ENCODE assay signal across 8 mouse cellular contexts in the genomic region with DNA sequence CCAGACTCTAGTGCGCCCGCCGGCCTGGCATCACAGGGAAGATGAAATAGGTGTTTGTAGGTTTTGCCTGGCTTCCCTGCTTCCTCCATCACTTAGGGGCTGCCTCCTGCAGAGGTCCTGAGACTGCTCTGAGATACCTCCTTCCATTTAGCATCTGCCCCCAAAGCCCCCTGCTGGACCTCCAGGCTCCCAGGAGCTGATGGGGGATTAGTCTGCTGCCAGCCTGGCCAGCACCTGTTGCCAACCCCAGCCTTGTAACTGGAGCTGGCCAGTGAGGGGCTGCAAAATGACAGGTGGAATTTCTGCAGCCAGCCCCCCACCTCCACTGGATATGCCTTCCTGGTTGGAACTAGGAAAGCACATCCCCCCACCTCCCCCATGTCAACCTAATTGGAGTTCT. TPM values are rescaled to one million over a fixed set of nuclear protein-coding genes. Genes with fewer than 3 reads are reported as not detected.
DNase-seq lines count a peak whose midpoint lies in the region; ATAC-seq and TF ChIP-seq lines count a peak whose summit lies in the region.

No protein-coding gene starts in this region.

- H3K9ac ChIP-seq in intestine, embryonic 15.5 days: peak overlapping the region; percentile 0; the same call in 1 of the 2 replicates

- no peak for ATAC-seq in intestine, embryonic 15.5 days
- ATAC-seq in activated CD4-positive, CD25-positive, alpha-beta regulatory T cell, adult 4 months: no peak
- ATAC-seq in erythroid progenitor cell, adult 5-6 weeks (replicated peaks; ENCODE audit: low FRiP score, poor library complexity, severe bottlenecking): no peak

- peak overlapping the region; percentile 78 for H3K4me2 ChIP-seq in intestine, embryonic 15.5 days (replicated peaks)
- H3K4me2 ChIP-seq in myocyte (ENCODE audit: low read depth): peak overlapping the region; percentile 96

- H3K4me1 ChIP-seq in thymus, adult 2 months (replicated peaks; ENCODE audit: control insufficient read depth, insufficient read depth, low read length): peaks cover 87% of the 10 kb centered on the region
- H3K4me1 ChIP-seq in intestine, embryonic 15.5 days (replicated peaks): peaks cover 90% of the 10 kb centered on the region

- no peak for TF ChIP-seq CTCF in thymus, adult 2 months (IDR thresholded peaks at IDR 0.05; ENCODE audit: borderline replicate concordance, control insufficient read depth, extremely low read depth, insufficient read depth, low read length, poor library complexity)

- no peaks in the 10 kb centered on the region for H3K27me3 ChIP-seq in thymus, adult 2 months (ENCODE audit: control insufficient read depth, insufficient read depth, low read length)
- no peaks in the 10 kb centered on the region for H3K27me3 ChIP-seq in intestine, embryonic 15.5 days (replicated peaks)
- no peaks in the 10 kb centered on the region for H3K27me3 ChIP-seq in myocyte (ENCODE audit: control insufficient read depth, insufficient read depth, insufficient read length)

- no peak for TF ChIP-seq POLR2A in thymus, adult 2 months (IDR thresholded peaks at IDR 0.05; ENCODE audit: control insufficient read depth, extremely low read depth, insufficient read depth, low read length, poor library complexity)
- no peak for TF ChIP-seq POLR2A in myocyte (IDR thresholded peaks at IDR 0.05; ENCODE audit: insufficient read length, low read depth)

- no peaks in the 10 kb centered on the region for H3K9me3 ChIP-seq in intestine, embryonic 15.5 days

- peaks cover 62% of the 10 kb centered on the region for H3K79me2 ChIP-seq in myocyte (ENCODE audit: control insufficient read depth, insufficient read depth)

- 31% methylated on average over 3 of the region's 3 CpGs for WGBS in thymus, adult 2 months
- WGBS in intestine, embryonic 15.5 days: 25% methylated on average over 3 of the region's 3 CpGs

- no peaks in the 10 kb centered on the region for H3K36me3 ChIP-seq in thymus, adult 2 months (ENCODE audit: control insufficient read depth, insufficient read depth, low read length)
- H3K36me3 ChIP-seq in intestine, embryonic 15.5 days: no peaks in the 10 kb centered on the region
- no peaks in the 10 kb centered on the region for H3K36me3 ChIP-seq in myocyte (ENCODE audit: control insufficient read depth, insufficient read depth)

- no peak overlapping the region for H3ac ChIP-seq in myocyte (ENCODE audit: control insufficient read depth, insufficient read length)

- H3K4me3 ChIP-seq in thymus, adult 2 months (ENCODE audit: control insufficient read depth, insufficient read depth, low read length): peak overlapping the region; percentile 62; the same call in 1 of the 2 replicates
- peak overlapping the region; percentile 82 for H3K4me3 ChIP-seq in intestine, embryonic 15.5 days (replicated peaks)
- H3K4me3 ChIP-seq in myocyte: peak overlapping the region; percentile 73

- DNase-seq in cerebellum, adult 11-12 months: peak; percentile 69
- DNase-seq in cerebellum, adult 8-10 months: no peak
- no peak for DNase-seq in thymus, adult 2 months
- DNase-seq in thymus, postnatal 10 days (ENCODE audit: low spot score in 2 of 2): no peak

- H3K27ac ChIP-seq in thymus, adult 2 months (ENCODE audit: control insufficient read depth, insufficient read depth, low read length): peak overlapping the region; percentile 88; the same call in 1 of the 2 replicates
- peak overlapping the region; percentile 96 for H3K27ac ChIP-seq in intestine, embryonic 15.5 days

TF ChIP-seq in myocyte, 11 proteins besides CTCF, POLR2A, EP300 and RAD21:
- TF ChIP-seq USF1 (IDR thresholded peaks at IDR 0.05; ENCODE audit: low read depth) (no peak), SRF (IDR thresholded peaks at IDR 0.05; ENCODE audit: control insufficient read depth, insufficient read length, low read depth) (no peak), TCF3 (IDR thresholded peaks at IDR 0.05; ENCODE audit: insufficient read length, low read depth) (no peak), TCF12 (IDR thresholded peaks at IDR 0.05; ENCODE audit: insufficient read depth, poor library complexity, severe bottlenecking) (peak; percentile 81), CEBPB (IDR thresholded peaks at IDR 0.05; ENCODE audit: insufficient read depth, poor library complexity, severe bottlenecking) (no peak), MYOD1 (IDR thresholded peaks at IDR 0.05; ENCODE audit: control insufficient read depth in 1 of 3, insufficient read length in 2 of 3, low read depth in 2 of 3) (peak in 2 of 3 experiments; percentile 94 to 96), E2F4 (IDR thresholded peaks at IDR 0.05; ENCODE audit: insufficient read depth) (no peak), POLR2AphosphoS2 (IDR thresholded peaks at IDR 0.05; ENCODE audit: insufficient read length, low read depth) (no peak), REST (IDR thresholded peaks at IDR 0.05; ENCODE audit: insufficient read depth, insufficient read length) (no peak), MYOG (IDR thresholded peaks at IDR 0.05; ENCODE audit: control insufficient read depth in 1 of 3, insufficient read depth in 1 of 3, insufficient read length in 2 of 3, low read depth in 2 of 3) (peak in 2 of 3 experiments; percentile 86 to 94), MAX (IDR thresholded peaks at IDR 0.05; ENCODE audit: low read depth) (no peak)

RNA-seq across cellular contexts. Expression of a gene that starts 13.2 kb away (rescaled TPM):
- 63.5 and 74.1 TPM in 2 replicates for polyA plus RNA-seq in thymus, adult 2 months (2012; rRNA removed)
- polyA plus RNA-seq in intestine, embryonic 15.5 days (2015; fragmentation: Nextera tagmentation; extraction: Ambion mirVana): 30.7 and 31.5 TPM in 2 replicates
- polyA plus RNA-seq in myocyte (2012; fragmentation: generic; extraction: Trizol): 27.3 TPM
- 10 to 100 TPM in 1 of 2 experiments, 1 to 10 TPM in 1; 9.0 to 13.7 TPM for polyA plus RNA-seq in activated CD4-positive, CD25-positive, alpha-beta regulatory T cell, adult 4 months (2017; shearing (Covaris generic))
- total RNA-seq in erythroid progenitor cell, adult 5-6 weeks (2015; ENCODE audit: low replicate concordance): 4.3 and 18.4 TPM in 2 replicates
- 0.51 and 1.4 TPM in 2 replicates for total RNA-seq in erythroid progenitor cell, adult 5-6 weeks (2017; ENCODE audit: low replicate concordance)

RNA-seq across cellular contexts. Expression of a gene that starts 33.2 kb away (rescaled TPM):
- polyA plus RNA-seq in thymus, adult 2 months (2012; rRNA removed): 8.4 and 12.2 TPM in 2 replicates
- 24.0 and 26.7 TPM in 2 replicates for polyA plus RNA-seq in intestine, embryonic 15.5 days (2015; fragmentation: Nextera tagmentation; extraction: Ambion mirVana)
- polyA plus RNA-seq in myocyte (2012; fragmentation: generic; extraction: Trizol): 2.6 TPM
- polyA plus RNA-seq in activated CD4-positive, CD25-positive, alpha-beta regulatory T cell, adult 4 months (2017; shearing (Covaris generic)): 10 to 100 TPM; 10.1 to 17.7 TPM
- total RNA-seq in erythroid progenitor cell, adult 5-6 weeks (2015; ENCODE audit: low replicate concordance): 72.4 and 84.3 TPM in 2 replicates
- 96.1 and 116 TPM in 2 replicates for total RNA-seq in erythroid progenitor cell, adult 5-6 weeks (2017; ENCODE audit: low replicate concordance)

RNA-seq across cellular contexts. Expression of a gene that starts 42.0 kb away (rescaled TPM):
- 1.3 and 1.9 TPM in 2 replicates for polyA plus RNA-seq in thymus, adult 2 months (2012; rRNA removed)
- 0.20 and 0.35 TPM in 2 replicates for polyA plus RNA-seq in intestine, embryonic 15.5 days (2015; fragmentation: Nextera tagmentation; extraction: Ambion mirVana)
- 0.05 TPM for polyA plus RNA-seq in myocyte (2012; fragmentation: generic; extraction: Trizol)
- polyA plus RNA-seq in activated CD4-positive, CD25-positive, alpha-beta regulatory T cell, adult 4 months (2017; shearing (Covaris generic)): under 1 TPM in 1 of 2 experiments, not detected in 1; 0.41 TPM
- total RNA-seq in erythroid progenitor cell, adult 5-6 weeks (2015; ENCODE audit: low replicate concordance): not detected in 2 replicates
- not detected in 2 replicates for total RNA-seq in erythroid progenitor cell, adult 5-6 weeks (2017; ENCODE audit: low replicate concordance)
